Mouse (Mus musculus): ENCODE results near the gene Pla2g2e.

DNA sequence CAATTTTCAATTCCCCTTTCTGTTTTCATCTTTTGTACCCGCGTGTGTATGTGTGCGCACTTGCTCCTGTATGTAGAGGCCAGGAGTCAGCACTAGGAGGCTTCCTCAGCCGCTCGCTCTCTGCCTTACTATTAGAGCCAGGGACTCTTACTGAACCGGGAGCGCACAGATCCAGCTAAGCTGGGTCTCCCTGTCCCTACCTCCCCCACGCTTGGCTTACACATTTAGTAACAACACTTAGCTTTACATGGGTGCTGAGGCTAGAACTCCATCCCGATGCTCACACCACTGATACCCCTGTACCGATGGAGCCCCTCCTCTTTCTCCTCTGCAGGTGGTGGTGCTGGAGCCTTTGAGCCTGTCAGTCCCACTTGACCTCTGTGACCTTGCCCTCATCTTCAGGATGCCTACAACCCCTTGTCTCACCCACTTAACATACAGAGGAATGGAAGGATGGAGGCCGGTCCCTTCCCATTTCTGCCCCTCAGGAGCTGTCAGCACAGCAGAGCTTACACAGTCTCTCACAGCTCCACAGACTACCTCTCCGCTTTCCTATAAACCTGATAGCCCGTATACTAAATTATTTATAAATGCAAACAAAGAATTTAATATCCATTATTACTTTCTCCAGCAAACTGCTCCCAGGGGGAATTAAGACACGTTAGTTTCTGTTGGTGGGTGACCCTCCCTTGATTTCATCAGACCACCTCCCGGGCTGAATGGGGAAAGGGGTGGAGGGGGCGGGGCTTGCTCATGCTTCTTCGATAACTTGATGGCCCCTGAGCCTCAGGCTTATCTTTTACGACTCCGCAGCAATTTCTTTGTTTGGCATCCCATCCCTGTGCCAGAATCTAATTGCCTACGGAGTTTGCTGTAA lies 43.8 kb downstream of the Pla2g2e start:
- TF ChIP-seq ZNF384 (IDR thresholded peaks at IDR 0.05; ENCODE audit: low read depth, low read length) (no peak), HCFC1 (IDR thresholded peaks at IDR 0.05; ENCODE audit: borderline replicate concordance, insufficient read depth, low read length) (no peak), ZC3H11A (IDR thresholded peaks at IDR 0.05; ENCODE audit: borderline replicate concordance, low read depth, low read length) (no peak), CHD2 (IDR thresholded peaks at IDR 0.05; ENCODE audit: low read depth, low read length) (no peak), MAFK (IDR thresholded peaks at IDR 0.05; ENCODE audit: insufficient read depth, low read depth, low read length) (no peak)

Data from ES-E14 (cell line).